Mouse (Mus musculus) liver, embryonic 14.5 days (tissue): Measurements from ENCODE around the gene Zfp618.

ENCODE experiments used
- CTCF ChIP-seq: IDR thresholded peaks from 2 replicates; pipeline ENCODE4 v1.5.1; 2016; ENCODE audit warnings: antibody characterized with exemption, low read depth, control low read depth
- EP300 ChIP-seq: IDR thresholded peaks from 2 replicates; pipeline ENCODE4 v1.6.1; 2016; ENCODE audit warnings: antibody characterized with exemption, low read depth

- TF ChIP-seq CTCF (no peak), EP300 (no peak)
Observed at GRCm38 (mm10) chr4:63129891-63130624, 164.7 kb downstream of the Zfp618 start.
